Mouse (Mus musculus): Measurements from ENCODE around the gene Gatad2a.

The Gatad2a gene

DNA sequence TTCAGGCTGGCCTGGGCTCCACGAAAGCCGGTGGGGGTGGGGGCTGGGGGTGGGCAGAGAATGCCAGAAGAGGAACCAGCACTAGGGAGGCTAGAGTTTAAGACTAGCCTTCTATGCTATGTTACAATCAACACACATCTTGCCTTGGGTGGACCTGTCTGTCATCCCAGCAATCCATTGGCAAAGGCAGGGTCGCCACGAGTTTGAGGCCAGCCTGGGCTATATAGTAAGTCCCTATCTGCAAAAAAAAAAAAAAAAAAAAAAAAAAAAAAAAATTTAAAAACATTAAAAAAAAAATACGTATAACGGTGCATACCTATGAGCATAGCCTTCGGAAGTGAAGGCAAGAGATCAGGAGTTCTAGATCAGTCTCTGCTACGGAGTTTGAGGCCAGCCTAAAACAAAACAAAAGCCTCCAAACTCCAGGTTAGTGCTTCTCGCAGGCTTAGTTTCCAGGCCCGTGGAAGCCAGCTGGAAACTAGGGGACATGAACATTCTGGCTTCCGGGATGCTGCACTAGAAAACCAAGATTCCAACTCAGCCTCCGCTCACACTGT, 95.2 kb downstream of the Gatad2a start:
- DNase-seq (ENCODE audit: low spot score), result no peak

DNA sequence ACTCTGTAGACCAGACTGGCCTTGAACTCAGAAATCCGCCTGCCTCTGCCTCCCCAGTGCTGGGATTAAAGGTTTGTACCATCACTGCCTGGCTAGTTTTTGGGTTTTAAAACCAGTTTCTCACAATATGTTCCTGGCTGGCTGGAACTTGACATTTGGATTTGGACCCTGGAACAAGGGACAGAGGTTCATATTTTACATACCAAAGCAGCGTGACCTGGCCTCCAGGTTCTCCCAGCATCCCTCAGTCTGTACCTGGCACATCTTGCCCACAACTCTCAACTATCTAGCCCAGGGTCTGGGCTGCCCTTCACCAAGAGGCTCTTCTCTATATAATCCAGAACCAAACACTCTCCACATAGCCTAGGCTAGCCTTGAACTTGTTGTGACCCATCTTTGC, 96.3 kb downstream of the Gatad2a start:
- DNase-seq (ENCODE audit: low spot score), result no peak

DNA sequence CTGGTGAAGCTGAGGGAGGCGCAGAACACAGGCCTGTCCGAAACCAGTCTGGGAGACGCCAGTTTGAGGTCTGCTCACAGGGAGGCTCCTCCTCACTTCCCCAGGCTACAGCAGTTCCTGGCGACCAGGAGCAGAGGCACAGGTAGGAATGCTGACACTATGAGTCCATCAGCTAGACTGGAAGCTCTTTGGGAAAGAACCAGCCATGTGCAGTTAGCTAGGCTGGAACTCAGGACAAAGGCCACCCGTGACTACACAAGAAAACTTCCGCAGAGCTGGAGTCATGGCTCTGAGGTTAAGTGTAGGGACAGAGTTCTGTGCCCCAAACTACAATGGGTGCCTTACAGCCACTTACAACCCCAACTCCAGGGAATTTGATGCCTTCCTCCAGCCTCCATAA, 98.3 kb downstream of the Gatad2a start:
- no peak for DNase-seq (ENCODE audit: low spot score)

DNA sequence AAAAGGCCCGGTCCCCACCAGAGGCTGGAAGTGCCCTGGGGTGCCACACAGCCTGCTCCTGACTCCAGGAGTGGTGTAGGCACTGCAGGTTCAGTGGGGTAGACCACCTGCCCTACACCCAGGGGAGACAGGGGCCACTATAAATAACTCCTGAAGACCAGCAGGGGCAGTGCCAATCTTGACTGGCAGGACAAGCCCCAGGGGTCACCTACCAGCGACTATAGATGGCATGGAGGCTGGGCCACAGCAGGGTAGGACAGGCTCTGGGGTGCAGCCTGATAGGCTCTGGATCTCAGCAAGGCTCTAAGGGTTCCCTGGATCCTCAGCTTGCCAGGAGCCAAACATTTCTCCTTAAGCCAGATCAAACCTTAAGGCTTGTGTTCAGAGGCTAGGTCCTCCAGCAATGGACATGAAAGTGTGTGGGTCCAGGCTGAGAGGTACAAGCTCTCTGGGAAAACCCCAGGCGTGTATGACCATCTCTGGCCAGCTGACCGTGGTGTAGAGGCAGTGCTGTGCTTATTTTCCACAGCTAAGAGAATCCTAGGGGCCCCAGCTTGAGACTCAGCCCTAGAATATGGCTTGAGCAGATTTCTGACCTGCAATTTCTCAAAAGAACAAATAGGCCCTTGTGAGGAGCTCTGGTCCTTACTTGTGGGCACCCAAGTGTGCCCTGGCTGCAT, 100.3 kb downstream of the Gatad2a start:
- no peak for DNase-seq (ENCODE audit: low spot score)

- DNase-seq (ENCODE audit: low spot score), result no peak
These were observed 101.3 kb downstream of the Gatad2a start for GRCm38 (mm10) chr8:69894836-69895332.

DNA sequence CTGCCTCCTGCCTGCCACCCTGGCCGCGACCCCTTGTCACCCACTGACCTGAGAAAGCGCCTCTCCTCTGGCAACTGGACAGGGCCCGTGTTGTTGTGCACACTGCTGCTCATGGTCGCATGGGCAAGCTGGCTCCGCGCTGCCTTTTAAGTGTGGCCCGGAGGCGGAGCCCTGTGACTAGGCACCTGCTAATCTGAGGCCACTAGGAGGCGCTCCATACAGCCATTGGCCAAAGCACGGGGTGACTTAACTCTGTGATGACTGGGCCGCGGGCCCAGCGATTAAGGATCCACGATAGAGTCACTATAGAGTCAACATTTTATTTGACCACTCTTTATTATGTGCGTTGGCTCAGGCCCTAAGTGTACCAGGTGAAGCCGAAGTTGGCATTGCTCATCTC, 102.3 kb downstream of the Gatad2a start:
- DNase-seq (ENCODE audit: low spot score), result no peak

DNA sequence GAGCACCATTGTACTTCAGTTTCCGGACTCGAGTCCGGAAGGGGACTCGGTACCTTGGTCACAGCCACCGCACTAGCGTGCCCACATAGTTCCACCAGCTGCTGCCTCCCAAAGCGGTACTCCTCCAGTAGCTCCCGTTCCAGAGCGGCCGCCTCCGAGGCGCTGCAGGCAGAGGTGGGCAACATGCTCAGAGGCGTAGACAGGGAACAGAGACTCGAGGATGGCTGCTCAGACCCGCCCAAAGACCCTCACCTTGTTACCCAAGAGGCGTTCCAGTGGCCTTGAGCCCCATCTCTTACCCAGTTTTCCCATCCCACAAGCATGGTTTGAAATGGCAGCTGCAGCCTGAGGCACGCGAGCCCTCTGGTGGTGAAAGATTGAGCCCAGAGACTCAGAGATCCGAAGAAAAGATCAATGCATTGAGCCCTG, 105.4 kb downstream of the Gatad2a start:
- no peak for DNase-seq (ENCODE audit: low spot score)

DNA sequence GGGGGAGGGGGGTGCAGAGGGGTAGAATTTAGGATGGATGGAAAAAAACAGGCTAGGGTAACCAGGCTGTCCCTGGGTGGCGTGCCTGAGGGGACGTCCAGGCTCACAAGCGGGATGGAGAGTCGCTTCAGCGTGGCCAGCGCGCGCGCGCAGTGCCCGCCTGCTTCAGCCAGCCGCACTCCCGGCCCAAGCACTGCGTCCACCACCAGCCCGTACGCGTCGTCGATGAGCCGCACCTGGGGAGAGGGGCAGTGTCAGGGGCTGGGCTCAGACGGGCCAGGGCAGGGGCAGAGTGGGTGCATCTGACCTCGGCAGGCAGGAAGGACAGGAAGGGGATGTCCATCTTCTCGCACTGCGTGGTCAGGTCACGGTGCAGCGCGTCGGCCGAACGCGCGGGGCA, 107.3 kb downstream of the Gatad2a start:
- no peak for DNase-seq (ENCODE audit: low spot score)

DNA sequence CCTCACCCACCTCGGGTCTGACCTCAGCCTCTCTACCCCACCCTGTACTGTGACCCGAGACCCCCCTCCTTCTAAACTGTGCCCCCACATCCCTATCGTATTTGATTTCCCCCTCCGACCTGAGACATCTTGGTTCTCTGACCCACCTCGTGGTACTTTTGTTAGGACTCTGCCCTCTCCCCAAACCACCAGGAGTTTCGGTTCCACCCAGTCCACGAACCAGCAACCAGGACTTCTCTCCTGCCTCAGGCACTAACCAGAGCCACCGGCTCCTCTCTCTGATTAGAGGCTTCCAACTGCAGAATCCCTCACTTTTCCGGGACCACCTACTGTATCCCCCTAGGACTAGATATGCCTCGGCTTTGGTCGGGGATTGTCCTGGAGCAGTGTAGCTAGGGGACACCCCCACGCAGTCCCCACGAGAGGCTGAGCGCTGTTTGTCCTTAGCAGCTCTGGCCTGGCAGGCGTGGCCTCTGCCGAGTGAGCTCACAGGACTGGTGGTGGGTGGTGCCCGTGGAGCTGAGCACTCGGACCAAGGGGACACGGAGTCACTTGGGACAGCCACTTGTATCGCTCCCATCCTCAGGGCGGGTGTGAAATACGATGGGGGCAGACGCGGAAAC, 107.8 kb downstream of the Gatad2a start:
- DNase-seq (ENCODE audit: low spot score), result no peak

DNA sequence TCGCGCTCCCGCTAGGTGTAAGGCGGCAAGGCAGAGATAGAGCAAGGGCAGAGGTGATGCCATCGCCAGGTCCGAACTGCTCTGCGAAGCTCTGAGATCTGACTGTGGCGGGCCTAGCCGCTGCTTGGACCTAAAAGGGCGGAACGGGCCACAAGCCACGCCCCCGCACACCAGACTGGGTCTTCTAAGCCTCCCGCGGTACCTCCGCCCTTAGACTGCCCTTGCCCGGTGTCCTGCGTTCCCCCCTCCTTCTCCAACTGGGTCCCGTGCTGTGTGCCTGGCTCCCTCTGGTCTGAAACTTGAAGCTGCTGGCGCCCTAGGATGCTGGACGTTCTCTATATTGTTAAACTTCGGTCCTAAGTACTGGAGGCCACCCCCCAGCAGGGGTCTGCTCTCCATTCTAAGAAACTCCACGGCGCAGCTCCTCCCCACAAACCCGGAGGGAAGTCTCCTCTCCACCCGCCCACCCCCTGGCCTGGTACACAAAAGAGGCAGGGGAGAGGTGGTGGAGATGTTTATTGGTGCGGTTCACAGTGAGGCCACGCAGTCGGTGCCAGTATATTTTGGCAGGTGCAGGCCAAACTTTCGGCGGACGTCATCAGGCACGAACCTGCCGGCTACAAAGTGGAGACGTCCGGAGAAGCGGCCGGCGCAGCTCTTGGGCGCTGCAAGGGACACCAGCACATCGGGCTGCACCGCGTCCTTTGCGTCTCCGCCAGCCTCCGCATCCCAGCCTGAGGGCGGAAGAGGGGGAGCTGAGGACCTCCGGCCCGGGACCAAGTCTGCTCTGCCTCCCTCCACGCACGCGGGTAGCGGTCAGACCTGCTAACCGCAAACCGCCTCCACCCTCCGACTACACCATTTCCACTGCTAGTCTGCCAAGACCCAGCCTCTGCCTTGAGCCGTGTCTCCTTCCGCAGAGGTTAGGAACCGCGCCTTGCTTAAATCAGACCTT, 108.6 kb downstream of the Gatad2a start, which contains the start of gene Cilp2:
Gene Cilp2, minus strand, starts transcription at position 399 of the 955 bp plus-strand sequence.
- no peak for DNase-seq (ENCODE audit: low spot score)

GRCm38 (mm10) chr8:69884141-69884540, 112.0 kb downstream of the Gatad2a start:
- no peak for DNase-seq (ENCODE audit: low spot score)

DNA sequence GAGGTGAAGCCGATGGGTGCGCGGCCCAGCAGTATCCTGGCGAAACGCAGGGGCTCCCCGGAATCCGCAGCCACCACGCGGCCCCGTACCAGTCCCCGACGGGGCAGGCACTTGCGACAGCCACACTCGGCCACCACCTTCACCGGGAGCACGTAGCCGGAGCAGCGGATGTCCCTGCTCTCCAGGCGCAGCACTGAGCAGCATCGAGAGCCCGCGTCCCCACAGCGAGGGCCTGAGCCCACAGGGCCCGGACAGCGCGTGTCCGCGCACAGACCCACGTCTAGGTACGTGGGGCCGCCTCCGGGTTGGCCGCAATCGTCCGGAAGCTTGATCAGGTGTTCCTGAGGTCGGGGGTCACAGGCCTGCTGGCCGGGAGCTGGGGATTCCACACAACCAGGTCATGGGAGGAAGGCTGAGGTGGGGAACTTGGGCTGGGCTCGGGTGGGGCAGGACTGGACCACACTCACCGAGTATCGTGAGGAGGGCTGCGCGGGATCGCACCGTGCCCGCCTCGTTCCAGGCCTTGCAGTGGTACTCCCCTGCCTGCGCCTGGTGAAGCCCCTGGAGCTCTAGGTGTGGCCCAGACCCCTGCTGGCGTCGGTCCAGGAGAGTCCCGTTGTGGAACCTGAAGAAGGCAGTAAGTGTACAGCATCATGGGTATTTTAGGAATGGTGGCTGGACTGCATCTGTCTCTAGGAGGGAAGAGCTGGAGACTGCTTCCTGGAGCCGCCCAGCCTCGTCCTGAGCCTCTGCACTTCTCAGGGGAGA, 113.2 kb downstream of the Gatad2a start:
- no peak for DNase-seq (ENCODE audit: low spot score)

- no peak for DNase-seq (ENCODE audit: low spot score)
These were observed 114.0 kb downstream of the Gatad2a start for GRCm38 (mm10) chr8:69882021-69882756.

DNA sequence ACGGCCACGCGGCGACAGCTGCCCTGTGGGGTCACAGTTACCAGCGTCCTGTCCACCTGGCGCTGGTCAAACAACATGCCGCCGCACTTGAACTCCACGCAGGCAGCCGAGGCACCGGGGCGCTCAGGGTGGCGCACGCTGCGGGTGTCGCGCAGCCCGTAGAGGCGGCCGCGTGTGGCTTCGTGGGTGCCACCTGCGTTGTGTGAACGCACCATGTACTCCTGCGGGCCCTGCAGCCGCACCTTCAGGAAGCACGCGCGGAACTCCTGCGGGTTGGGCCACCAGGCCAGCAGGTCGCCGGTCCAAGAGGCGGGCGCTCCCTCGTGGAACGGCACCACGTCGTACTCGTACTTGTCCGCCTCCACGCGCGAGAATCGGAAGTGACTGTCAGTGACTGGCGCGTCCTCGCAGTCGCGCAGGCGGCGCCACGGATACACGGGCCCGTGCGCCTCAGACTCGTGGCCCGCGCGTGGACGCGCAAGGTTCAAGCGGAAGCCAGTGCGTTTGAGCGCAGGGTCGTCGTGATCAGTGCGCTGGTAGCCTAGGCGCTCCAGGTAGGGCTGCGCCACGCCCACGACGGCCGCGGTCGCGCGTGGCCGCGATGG, 114.8 kb downstream of the Gatad2a start:
- DNase-seq (ENCODE audit: low spot score), result no peak

GRCm38 (mm10) chr8:69880841-69881240, 115.3 kb downstream of the Gatad2a start:
- DNase-seq (ENCODE audit: low spot score), result no peak

DNA sequence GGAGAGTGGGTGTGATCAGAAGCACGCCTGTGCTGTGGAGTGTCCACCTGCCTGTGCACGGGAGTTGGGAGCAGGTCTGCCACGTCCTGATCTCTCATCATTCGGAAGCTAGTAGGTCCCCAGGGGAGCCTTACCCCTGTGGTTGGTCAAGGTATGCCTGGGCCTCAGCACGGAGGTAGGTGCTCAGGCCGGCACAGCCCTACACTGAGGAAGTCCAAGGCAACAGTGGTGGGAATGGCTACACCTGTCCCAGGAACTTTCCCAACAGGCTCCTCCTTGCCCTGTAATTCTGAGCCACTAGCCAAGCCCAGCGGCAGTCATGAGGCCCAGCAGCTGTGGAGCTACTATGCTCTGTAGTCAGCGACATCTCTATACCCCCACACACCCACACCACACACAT, 116.5 kb downstream of the Gatad2a start:
- DNase-seq (ENCODE audit: low spot score), result no peak

- DNase-seq (ENCODE audit: low spot score), result no peak
These were observed 118.2 kb downstream of the Gatad2a start for GRCm38 (mm10) chr8:69877992-69878391.

- DNase-seq (ENCODE audit: low spot score), result no peak
These were observed 118.8 kb downstream of the Gatad2a start for GRCm38 (mm10) chr8:69877396-69877795.

DNA sequence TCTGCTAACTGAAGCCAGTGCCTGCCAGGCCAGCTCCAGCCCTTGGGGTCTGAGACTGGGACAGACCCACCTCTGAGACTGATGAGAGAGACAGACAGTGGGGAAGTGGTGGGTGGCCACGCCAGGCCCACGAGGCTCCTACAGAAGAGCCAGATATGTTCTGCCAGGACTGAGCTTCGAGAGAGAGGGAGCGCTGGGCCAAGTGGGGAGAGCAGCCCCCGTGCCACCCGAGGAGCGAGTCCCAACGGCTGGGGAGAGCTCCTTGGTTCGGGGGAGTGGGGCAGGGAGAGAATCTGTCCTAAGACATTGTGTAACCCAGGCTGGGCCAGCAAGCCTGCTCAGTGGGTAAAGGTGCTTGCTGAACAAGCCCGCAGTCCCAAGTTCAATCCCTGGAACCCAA, 119.2 kb downstream of the Gatad2a start:
- DNase-seq (ENCODE audit: low spot score), result no peak

DNA sequence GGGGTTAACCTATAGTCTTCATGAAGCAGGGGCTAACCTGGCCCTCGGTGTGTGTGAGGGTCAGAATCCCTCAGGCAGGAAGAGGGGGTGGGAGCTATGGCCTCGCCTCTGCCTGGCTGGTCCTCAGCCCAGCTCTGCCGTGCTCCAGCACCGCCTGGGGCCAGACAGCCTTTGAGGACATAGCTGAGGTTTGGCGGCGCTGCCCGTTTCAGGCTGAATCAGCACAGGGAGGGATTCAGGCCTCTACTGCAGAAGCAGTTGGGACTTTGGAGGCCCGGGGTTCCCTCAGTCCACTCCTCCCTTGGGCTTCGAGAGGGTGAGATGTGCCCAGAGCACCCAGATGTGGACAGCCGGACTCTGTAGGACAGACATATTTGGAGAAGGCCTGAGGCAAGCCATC, 120.1 kb downstream of the Gatad2a start:
- DNase-seq (ENCODE audit: low spot score), result no peak

All from layer of hippocampus, adult 9-10 months (tissue).